Mouse (Mus musculus): Measurements from ENCODE around the gene Klc1.

GRCm38 (mm10) chr12:111830375-111830774 lies 71.7 kb downstream of the Klc1 start:
- TF ChIP-seq CTCF (IDR thresholded peaks at IDR 0.05; ENCODE audit: insufficient read depth, low read depth, low read length) (no peak), POLR2A (IDR thresholded peaks at IDR 0.05; ENCODE audit: insufficient read depth, low read depth, low read length) (no peak)
